Mouse (Mus musculus) thymus, adult 2 months (tissue): ENCODE data around the gene Prtg.

Experiments
- CTCF ChIP-seq: fragments of 200-500 bp; IDR thresholded peaks from 2 replicates; pipeline ENCODE4 v1.5.1; 2012; ENCODE audit warnings: mild to moderate bottlenecking, control low read depth, low read length, moderate library complexity, borderline replicate concordance; ENCODE audit not compliant: control insufficient read depth, poor library complexity, insufficient read depth; ENCODE audit errors: extremely low read depth
- POLR2A ChIP-seq: fragments of 200-500 bp; IDR thresholded peaks from 2 replicates; pipeline ENCODE4 v1.6.1; 2012; ENCODE audit warnings: mild to moderate bottlenecking, low read length, control low read depth, moderate library complexity; ENCODE audit not compliant: control insufficient read depth, poor library complexity, insufficient read depth; ENCODE audit errors: extremely low read depth

GRCm38 (mm10) chr9:72797136-72797621 is 9.5 kb upstream of the Prtg start:
- TF ChIP-seq CTCF (no peak), POLR2A (no peak)
